Comparison of ENCODE assay signal across 8 mouse cellular contexts in genomic region chr14:54864313-54865036, GRCm38 (mm10). TPM values are rescaled to one million over a fixed set of nuclear protein-coding genes. Genes with fewer than 3 reads are reported as not detected.
DNase-seq lines count a peak whose midpoint lies in the region; ATAC-seq lines count a peak whose summit lies in the region.

No protein-coding gene starts in this region.

- 14% methylated on average over 21 of the region's 21 CpGs for WGBS in lung, embryonic 15.5 days
- WGBS in embryonic facial prominence, embryonic 14.5 days: 15% methylated on average over 21 of the region's 21 CpGs
- WGBS in limb, embryonic 11.5 days: 18% methylated on average over 21 of the region's 21 CpGs
- WGBS in neural tube, embryonic 12.5 days: 18% methylated on average over 21 of the region's 21 CpGs

- peak overlapping the region; percentile 74 for H3K4me2 ChIP-seq in lung, embryonic 15.5 days
- peak overlapping the region; percentile 89 for H3K4me2 ChIP-seq in embryonic facial prominence, embryonic 14.5 days (ENCODE audit: low read depth, low read length)
- H3K4me2 ChIP-seq in limb, embryonic 11.5 days (ENCODE audit: low read depth, severe bottlenecking): peak overlapping the region; percentile 72
- H3K4me2 ChIP-seq in neural tube, embryonic 12.5 days (replicated peaks): peak overlapping the region; percentile 77

- peak overlapping the region; percentile 70 for H3K4me3 ChIP-seq in lung, embryonic 15.5 days
- peak overlapping the region; percentile 95 for H3K4me3 ChIP-seq in embryonic facial prominence, embryonic 14.5 days (ENCODE audit: low read depth, low read length)
- peak overlapping the region; percentile 81 for H3K4me3 ChIP-seq in limb, embryonic 11.5 days (ENCODE audit: low read depth, low read length)
- H3K4me3 ChIP-seq in neural tube, embryonic 12.5 days: peak overlapping the region; percentile 87

- no peak for DNase-seq in lung, postnatal 14 days
- no peak for DNase-seq in embryonic facial prominence, embryonic 14.5 days (ENCODE audit: low spot score)
- no peak for DNase-seq in limb, embryonic 11.5 days (ENCODE audit: low spot score)
- no peak for DNase-seq in adrenal gland, adult (ENCODE audit: inconsistent age in 2 of 2, low spot score in 1 of 2)
- no peak for DNase-seq in layer of hippocampus, adult 9-10 months (ENCODE audit: low spot score)
- no peak for DNase-seq in frontal cortex, postnatal 14 days (ENCODE audit: low spot score in 2 of 2)

- no peaks in the 10 kb centered on the region for H3K4me1 ChIP-seq in lung, embryonic 15.5 days
- H3K4me1 ChIP-seq in embryonic facial prominence, embryonic 14.5 days (ENCODE audit: control insufficient read depth, insufficient read depth, low read length): no peaks in the 10 kb centered on the region
- no peaks in the 10 kb centered on the region for H3K4me1 ChIP-seq in limb, embryonic 11.5 days (ENCODE audit: control insufficient read depth, insufficient read depth, low read length)
- peaks cover 5% of the 10 kb centered on the region; the same call in 1 of the 2 replicates for H3K4me1 ChIP-seq in neural tube, embryonic 12.5 days

- no peaks in the 10 kb centered on the region for H3K36me3 ChIP-seq in lung, embryonic 15.5 days
- H3K36me3 ChIP-seq in embryonic facial prominence, embryonic 14.5 days (ENCODE audit: control insufficient read depth, insufficient read depth, low read length): no peaks in the 10 kb centered on the region
- H3K36me3 ChIP-seq in limb, embryonic 11.5 days (ENCODE audit: control insufficient read depth, insufficient read depth, low read length): no peaks in the 10 kb centered on the region
- H3K36me3 ChIP-seq in neural tube, embryonic 12.5 days: no peaks in the 10 kb centered on the region

- ATAC-seq in lung, embryonic 15.5 days (ENCODE audit: borderline replicate concordance, extremely low read depth, low FRiP score, low TSS enrichment): no peak
- ATAC-seq in embryonic facial prominence, embryonic 14.5 days (ENCODE audit: low read depth): no peak
- no peak for ATAC-seq in limb, embryonic 11.5 days (ENCODE audit: insufficient number of reproducible peaks, low FRiP score, low TSS enrichment, low read depth)
- peak; percentile 26; the same call in 1 of the 2 replicates for ATAC-seq in neural tube, embryonic 12.5 days (ENCODE audit: low FRiP score, low read depth)

- no peaks in the 10 kb centered on the region for H3K27me3 ChIP-seq in lung, embryonic 15.5 days
- H3K27me3 ChIP-seq in embryonic facial prominence, embryonic 14.5 days (replicated peaks; ENCODE audit: control insufficient read depth, insufficient read depth, low read length): no peaks in the 10 kb centered on the region
- H3K27me3 ChIP-seq in limb, embryonic 11.5 days (ENCODE audit: control insufficient read depth, insufficient read depth, low read length): no peaks in the 10 kb centered on the region
- no peaks in the 10 kb centered on the region for H3K27me3 ChIP-seq in neural tube, embryonic 12.5 days (replicated peaks)

- H3K9me3 ChIP-seq in lung, embryonic 15.5 days: no peaks in the 10 kb centered on the region
- no peaks in the 10 kb centered on the region for H3K9me3 ChIP-seq in embryonic facial prominence, embryonic 14.5 days (ENCODE audit: control insufficient read depth, low read length)
- no peaks in the 10 kb centered on the region for H3K9me3 ChIP-seq in limb, embryonic 11.5 days (ENCODE audit: control insufficient read depth, low read length)
- no peaks in the 10 kb centered on the region for H3K9me3 ChIP-seq in neural tube, embryonic 12.5 days

- H3K9ac ChIP-seq in lung, embryonic 15.5 days: peak overlapping the region; percentile 84
- H3K9ac ChIP-seq in embryonic facial prominence, embryonic 14.5 days (ENCODE audit: low read depth, low read length): peak overlapping the region; percentile 93
- peak overlapping the region; percentile 59 for H3K9ac ChIP-seq in limb, embryonic 11.5 days (ENCODE audit: low read length)
- peak overlapping the region; percentile 91; the same call in 1 of the 2 replicates for H3K9ac ChIP-seq in neural tube, embryonic 12.5 days

- peak overlapping the region; percentile 76 for H3K27ac ChIP-seq in lung, embryonic 15.5 days
- H3K27ac ChIP-seq in embryonic facial prominence, embryonic 14.5 days (replicated peaks; ENCODE audit: low read depth, low read length): peak overlapping the region; percentile 39; the same call in 1 of the 2 replicates
- H3K27ac ChIP-seq in limb, embryonic 11.5 days (replicated peaks; ENCODE audit: low read depth, low read length): peak overlapping the region; percentile 1; the same call in 1 of the 2 replicates
- no peak overlapping the region for H3K27ac ChIP-seq in neural tube, embryonic 12.5 days

RNA-seq across cellular contexts. Expression of gene Homez, which starts 6.3 kb away (rescaled TPM):
- polyA plus RNA-seq in lung, embryonic 15.5 days (2015; fragmentation: Nextera tagmentation; extraction: Ambion mirVana): 10.0 and 11.4 TPM in 2 replicates
- 9.1 and 11.5 TPM in 2 replicates for polyA plus RNA-seq in embryonic facial prominence, embryonic 14.5 days (2014; fragmentation: Nextera tagmentation; extraction: Ambion mirVana)
- 12.8 and 17.7 TPM in 2 replicates for polyA plus RNA-seq in limb, embryonic 11.5 days (2014; fragmentation: Nextera tagmentation; extraction: Ambion mirVana)
- 15.7 and 16.6 TPM in 2 replicates for polyA plus RNA-seq in neural tube, embryonic 12.5 days (2016; fragmentation: Nextera tagmentation; extraction: Ambion mirVana)

RNA-seq across cellular contexts. Expression of gene Ppp1r3e, which starts 12.9 kb away (rescaled TPM):
- 1.1 and 1.6 TPM in 2 replicates for polyA plus RNA-seq in lung, embryonic 15.5 days (2015; fragmentation: Nextera tagmentation; extraction: Ambion mirVana)
- 2.1 and 2.4 TPM in 2 replicates for polyA plus RNA-seq in embryonic facial prominence, embryonic 14.5 days (2014; fragmentation: Nextera tagmentation; extraction: Ambion mirVana)
- polyA plus RNA-seq in limb, embryonic 11.5 days (2014; fragmentation: Nextera tagmentation; extraction: Ambion mirVana): 0.37 and 0.51 TPM in 2 replicates
- polyA plus RNA-seq in neural tube, embryonic 12.5 days (2016; fragmentation: Nextera tagmentation; extraction: Ambion mirVana): 1.1 and 1.4 TPM in 2 replicates

RNA-seq across cellular contexts. Expression of gene Bcl2l2, which starts 18.7 kb away (rescaled TPM):
- polyA plus RNA-seq in lung, embryonic 15.5 days (2015; fragmentation: Nextera tagmentation; extraction: Ambion mirVana): 3.0 and 3.1 TPM in 2 replicates
- polyA plus RNA-seq in embryonic facial prominence, embryonic 14.5 days (2014; fragmentation: Nextera tagmentation; extraction: Ambion mirVana): 4.5 and 4.8 TPM in 2 replicates
- 2.1 and 2.2 TPM in 2 replicates for polyA plus RNA-seq in limb, embryonic 11.5 days (2014; fragmentation: Nextera tagmentation; extraction: Ambion mirVana)
- 3.8 and 4.1 TPM in 2 replicates for polyA plus RNA-seq in neural tube, embryonic 12.5 days (2016; fragmentation: Nextera tagmentation; extraction: Ambion mirVana)

RNA-seq across cellular contexts. Expression of gene Gm20521, which starts 18.8 kb away (rescaled TPM):
- polyA plus RNA-seq in lung, embryonic 15.5 days (2015; fragmentation: Nextera tagmentation; extraction: Ambion mirVana): not detected in 2 replicates
- not detected in 2 replicates for polyA plus RNA-seq in embryonic facial prominence, embryonic 14.5 days (2014; fragmentation: Nextera tagmentation; extraction: Ambion mirVana)
- 0.56 TPM in 1 of 2 replicates, not detected in the other for polyA plus RNA-seq in limb, embryonic 11.5 days (2014; fragmentation: Nextera tagmentation; extraction: Ambion mirVana)
- not detected in 2 replicates for polyA plus RNA-seq in neural tube, embryonic 12.5 days (2016; fragmentation: Nextera tagmentation; extraction: Ambion mirVana)

RNA-seq across cellular contexts. Expression of gene Pabpn1, which starts 27.8 kb away (rescaled TPM):
- polyA plus RNA-seq in lung, embryonic 15.5 days (2015; fragmentation: Nextera tagmentation; extraction: Ambion mirVana): 102 and 109 TPM in 2 replicates
- polyA plus RNA-seq in embryonic facial prominence, embryonic 14.5 days (2014; fragmentation: Nextera tagmentation; extraction: Ambion mirVana): 110 and 118 TPM in 2 replicates
- 158 and 177 TPM in 2 replicates for polyA plus RNA-seq in limb, embryonic 11.5 days (2014; fragmentation: Nextera tagmentation; extraction: Ambion mirVana)
- 214 and 236 TPM in 2 replicates for polyA plus RNA-seq in neural tube, embryonic 12.5 days (2016; fragmentation: Nextera tagmentation; extraction: Ambion mirVana)
